Mouse (Mus musculus): ENCODE data around the gene Odc1. TPM values are rescaled to one million over a fixed set of nuclear protein-coding genes. Genes with fewer than 3 reads are reported as not detected.

Odc1 gene
- polyA plus RNA-seq, 1 experiment from 2014 or later: 339 TPM

DNA sequence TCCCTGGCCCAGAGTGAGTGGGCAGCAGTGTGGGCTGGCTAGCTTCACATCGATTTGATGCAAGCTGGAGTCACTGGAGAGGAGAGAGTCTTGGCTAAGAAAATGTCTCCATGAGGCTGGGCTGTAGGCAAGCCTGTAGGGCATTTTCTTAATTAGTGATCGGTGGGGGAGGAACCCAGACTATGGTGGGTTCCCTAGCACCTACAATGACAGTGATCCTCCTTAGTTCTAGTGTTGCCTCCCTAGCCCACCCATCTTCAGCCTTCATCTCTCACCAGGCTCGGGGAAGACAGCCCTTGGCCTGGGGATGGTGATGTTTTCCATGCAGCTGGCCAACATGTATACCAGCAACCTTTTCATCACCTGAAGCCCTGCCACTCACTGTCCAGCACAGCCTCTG, 43.8 kb downstream of the Odc1 start:
- no peaks in the 10 kb centered on the region for H3K4me1 ChIP-seq (replicated peaks; ENCODE audit: control insufficient read depth, insufficient read depth, low read length)
- WGBS: 89% methylated on average over 3 of the region's 3 CpGs
- DNase-seq (ENCODE audit: low spot score) (no peak), ATAC-seq (replicated peaks; ENCODE audit: low FRiP score) (no peak)
- no peaks in the 10 kb centered on the region for H3K27me3 ChIP-seq (ENCODE audit: control insufficient read depth, insufficient read depth, low read length)
- no peak overlapping the region for H3K4me2 ChIP-seq (ENCODE audit: low read depth, low read length, severe bottlenecking)
- H3K9ac ChIP-seq (ENCODE audit: low read length): no peak overlapping the region
- H3K9me3 ChIP-seq (ENCODE audit: control insufficient read depth, low read length): no peaks in the 10 kb centered on the region
- no peak overlapping the region for H3K27ac ChIP-seq (ENCODE audit: low read depth, low read length)
- no peaks in the 10 kb centered on the region for H3K36me3 ChIP-seq (ENCODE audit: control insufficient read depth, insufficient read depth, low read length)
- H3K4me3 ChIP-seq (ENCODE audit: low read depth, low read length): no peak overlapping the region

- Histone ChIP-seq H3K4me3 (ENCODE audit: low read depth, low read length) (no peak overlapping the region), H3K27ac (ENCODE audit: low read depth, low read length) (no peak overlapping the region), H3K27me3 (ENCODE audit: control insufficient read depth, insufficient read depth, low read length) (no peaks in the 10 kb centered on the region), H3K4me1 (replicated peaks; ENCODE audit: control insufficient read depth, insufficient read depth, low read length) (no peaks in the 10 kb centered on the region), H3K4me2 (ENCODE audit: low read depth, low read length, severe bottlenecking) (no peak overlapping the region), H3K36me3 (ENCODE audit: control insufficient read depth, insufficient read depth, low read length) (no peaks in the 10 kb centered on the region), H3K9ac (ENCODE audit: low read length) (no peak overlapping the region), H3K9me3 (ENCODE audit: control insufficient read depth, low read length) (no peaks in the 10 kb centered on the region)
- ATAC-seq (replicated peaks; ENCODE audit: low FRiP score) (no peak), DNase-seq (ENCODE audit: low spot score) (no peak)
- 90% methylated on average over 7 of the region's 7 CpGs for WGBS
Measured at GRCm38 (mm10) chr12:17588906-17589612, 44.5 kb downstream of the Odc1 start.

GRCm38 (mm10) chr12:17591249-17591648, 46.7 kb downstream of the Odc1 start:
- Histone ChIP-seq H3K27ac (ENCODE audit: low read depth, low read length) (no peak overlapping the region), H3K36me3 (ENCODE audit: control insufficient read depth, insufficient read depth, low read length) (no peaks in the 10 kb centered on the region), H3K9ac (ENCODE audit: low read length) (no peak overlapping the region), H3K27me3 (ENCODE audit: control insufficient read depth, insufficient read depth, low read length) (no peaks in the 10 kb centered on the region), H3K4me1 (replicated peaks; ENCODE audit: control insufficient read depth, insufficient read depth, low read length) (no peaks in the 10 kb centered on the region), H3K9me3 (ENCODE audit: control insufficient read depth, low read length) (no peaks in the 10 kb centered on the region), H3K4me2 (ENCODE audit: low read depth, low read length, severe bottlenecking) (no peak overlapping the region), H3K4me3 (ENCODE audit: low read depth, low read length) (no peak overlapping the region)
- DNase-seq (ENCODE audit: low spot score) (no peak), ATAC-seq (replicated peaks; ENCODE audit: low FRiP score) (no peak)
- WGBS: 87% methylated on average over 4 of the region's 4 CpGs

DNA sequence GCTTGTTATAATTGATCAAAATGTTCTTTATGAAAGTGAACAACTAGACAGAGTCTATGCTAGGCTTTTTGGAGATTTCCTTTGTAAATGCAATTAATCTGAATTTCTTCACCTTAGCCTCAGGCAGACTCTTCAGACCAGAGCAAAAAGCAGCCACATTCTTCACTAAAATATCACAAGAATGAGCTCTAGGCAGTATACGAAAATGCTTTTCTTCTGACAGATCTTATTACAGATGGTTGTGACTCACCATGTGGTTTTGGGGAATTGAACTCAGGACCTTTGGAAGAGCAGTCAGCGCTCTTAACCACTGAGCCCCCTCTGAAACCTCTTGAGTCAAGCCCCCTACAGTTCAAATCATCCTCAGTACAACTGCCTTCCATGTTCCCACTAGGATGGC, 49.4 kb downstream of the Odc1 start:
- no peak for ATAC-seq (replicated peaks; ENCODE audit: low FRiP score)
- Histone ChIP-seq H3K27ac (ENCODE audit: low read depth, low read length) (no peak overlapping the region), H3K9me3 (ENCODE audit: control insufficient read depth, low read length) (no peaks in the 10 kb centered on the region), H3K4me3 (ENCODE audit: low read depth, low read length) (no peak overlapping the region), H3K4me1 (replicated peaks; ENCODE audit: control insufficient read depth, insufficient read depth, low read length) (no peaks in the 10 kb centered on the region), H3K4me2 (ENCODE audit: low read depth, low read length, severe bottlenecking) (no peak overlapping the region), H3K27me3 (ENCODE audit: control insufficient read depth, insufficient read depth, low read length) (no peaks in the 10 kb centered on the region), H3K36me3 (ENCODE audit: control insufficient read depth, insufficient read depth, low read length) (no peaks in the 10 kb centered on the region), H3K9ac (ENCODE audit: low read length) (no peak overlapping the region)
- 78% methylated on average over 2 of the region's 2 CpGs for WGBS
- no peak for DNase-seq (ENCODE audit: low spot score)

- DNase-seq (ENCODE audit: low spot score) (peak; percentile 17), ATAC-seq (replicated peaks; ENCODE audit: low FRiP score) (no peak)
- H3K27ac ChIP-seq (ENCODE audit: low read depth, low read length): no peak overlapping the region
- H3K27me3 ChIP-seq (ENCODE audit: control insufficient read depth, insufficient read depth, low read length): no peaks in the 10 kb centered on the region
- H3K4me3 ChIP-seq (ENCODE audit: low read depth, low read length): no peak overlapping the region
- H3K36me3 ChIP-seq (ENCODE audit: control insufficient read depth, insufficient read depth, low read length): no peaks in the 10 kb centered on the region
- no peaks in the 10 kb centered on the region for H3K9me3 ChIP-seq (ENCODE audit: control insufficient read depth, low read length)
- H3K4me2 ChIP-seq (ENCODE audit: low read depth, low read length, severe bottlenecking): no peak overlapping the region
- no peaks in the 10 kb centered on the region for H3K4me1 ChIP-seq (replicated peaks; ENCODE audit: control insufficient read depth, insufficient read depth, low read length)
- WGBS: 86% methylated on average over 4 of the region's 4 CpGs
- no peak overlapping the region for H3K9ac ChIP-seq (ENCODE audit: low read length)
Measured at GRCm38 (mm10) chr12:17594701-17595100, 50.1 kb downstream of the Odc1 start.

DNA sequence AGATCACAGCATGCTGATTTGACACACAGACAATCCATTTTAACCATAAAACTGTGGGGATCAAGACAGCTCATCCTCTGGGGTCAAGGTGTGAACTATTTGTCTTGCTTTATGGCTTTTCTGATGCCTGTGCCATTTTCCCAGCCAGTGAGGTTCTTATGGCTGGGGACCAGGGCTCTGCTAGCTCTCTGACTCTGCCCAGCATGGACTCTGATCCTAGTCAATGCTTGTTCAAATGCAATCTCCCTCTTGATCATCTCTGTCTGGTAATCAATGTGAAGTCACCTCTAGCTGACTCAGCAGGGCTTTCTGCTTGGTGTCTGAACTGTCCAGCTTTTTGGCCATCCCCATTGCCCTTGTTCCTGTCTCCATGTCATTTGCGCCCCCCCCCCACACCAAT, 50.6 kb downstream of the Odc1 start:
- no peaks in the 10 kb centered on the region for H3K27me3 ChIP-seq (ENCODE audit: control insufficient read depth, insufficient read depth, low read length)
- no peaks in the 10 kb centered on the region for H3K36me3 ChIP-seq (ENCODE audit: control insufficient read depth, insufficient read depth, low read length)
- no peaks in the 10 kb centered on the region for H3K4me1 ChIP-seq (replicated peaks; ENCODE audit: control insufficient read depth, insufficient read depth, low read length)
- peak; percentile 20 for DNase-seq (ENCODE audit: low spot score)
- 100% methylated on average over 1 of the region's 1 CpGs for WGBS
- ATAC-seq (replicated peaks; ENCODE audit: low FRiP score): no peak
- H3K4me3 ChIP-seq (ENCODE audit: low read depth, low read length): no peak overlapping the region
- no peak overlapping the region for H3K4me2 ChIP-seq (ENCODE audit: low read depth, low read length, severe bottlenecking)
- no peaks in the 10 kb centered on the region for H3K9me3 ChIP-seq (ENCODE audit: control insufficient read depth, low read length)
- no peak overlapping the region for H3K9ac ChIP-seq (ENCODE audit: low read length)
- H3K27ac ChIP-seq (ENCODE audit: low read depth, low read length): no peak overlapping the region

Other genes starting within 250 kb of the Odc1 start
- gene Atp6v1c2, start 215.4 kb upstream of the Odc1 start, polyA plus RNA-seq (2014; fragmentation: Nextera tagmentation; extraction: Ambion mirVana): 0.39 and 0.96 TPM in 2 replicates
- 33.7 and 36.1 TPM in 2 replicates for gene Nol10, start 196.3 kb upstream of the Odc1 start, polyA plus RNA-seq (2014; fragmentation: Nextera tagmentation; extraction: Ambion mirVana)
- gene Hpcal1, start 146.1 kb downstream of the Odc1 start, polyA plus RNA-seq (2014; fragmentation: Nextera tagmentation; extraction: Ambion mirVana): 41.9 and 45.7 TPM in 2 replicates

Data from forebrain, embryonic 11.5 days (tissue).